Mouse (Mus musculus) G1E (cell line): ENCODE results near the gene Hypk. TPM values are rescaled to one million over a fixed set of nuclear protein-coding genes. Genes with fewer than 3 reads are reported as not detected.

Experiments used
- ATAC-seq: 2 replicates; pipeline ENCODE4 v1.8.0; 2016; ENCODE audit warnings: mild to moderate bottlenecking; ENCODE audit not compliant: insufficient number of reproducible peaks, poor library complexity, low FRiP score, severe bottlenecking; ENCODE audit errors: extremely low read depth
- DNase-seq: peaks from one replicate; pipeline ENCODE4 v3.0.0; 2012; ENCODE audit warnings: low spot score
- H3K27me3 ChIP-seq: 2 replicates; pipeline ENCODE4 v1.6.1; 2012; ENCODE audit warnings: mild to moderate bottlenecking, low read length, inconsistent platforms; ENCODE audit not compliant: insufficient read depth
- H3K36me3 ChIP-seq: replicated peaks from 2 replicates; pipeline ENCODE3; 2012; ENCODE audit warnings: mild to moderate bottlenecking, inconsistent platforms
- H3K4me1 ChIP-seq: 2 replicates; pipeline ENCODE4 v1.6.1; 2012; ENCODE audit warnings: low read depth, low read length, inconsistent platforms, mixed read lengths; ENCODE audit not compliant: insufficient read depth
- H3K4me3 ChIP-seq: 2 replicates; pipeline ENCODE4 v1.5.1; 2012; ENCODE audit warnings: low read depth, mild to moderate bottlenecking, inconsistent platforms, low read length, moderate library complexity, mixed read lengths
- H3K9me3 ChIP-seq: replicated peaks from 2 replicates; pipeline ENCODE4 v1.6.1; 2012; ENCODE audit warnings: inconsistent platforms
- CTCF ChIP-seq: IDR thresholded peaks from 2 replicates; pipeline ENCODE4 v1.5.1; 2012; ENCODE audit warnings: low read depth, low read length, inconsistent platforms, mixed read lengths
- GATA1 ChIP-seq: IDR thresholded peaks from 2 replicates; pipeline ENCODE4 v1.6.1; 2012; ENCODE audit warnings: borderline replicate concordance, low read length, inconsistent platforms, mixed read lengths
- GATA2 ChIP-seq: IDR thresholded peaks from 2 replicates; pipeline ENCODE4 v1.6.1; 2012; ENCODE audit warnings: low read depth, low read length, inconsistent platforms, borderline replicate concordance
- POLR2AphosphoS5 ChIP-seq: IDR thresholded peaks from 2 replicates; pipeline ENCODE4 v1.6.1; 2012; ENCODE audit warnings: low read depth, low read length, inconsistent platforms; ENCODE audit not compliant: insufficient replicate concordance
- TAL1 ChIP-seq: conservative IDR thresholded peaks from 2 replicates; pipeline ENCODE4 v1.6.1; 2012; ENCODE audit warnings: low read depth, low read length, inconsistent platforms, mixed read lengths
- polyA plus RNA-seq: library from polyadenylated mRNA; stranded (reverse); fragments of >175 nt; gene quantifications from 2 replicates; pipeline ENCODE4 v1.2.3, GENCODE M21; 2012
- total RNA-seq, 2 experiments: library from RNA; stranded (forward) in 1 of 2; stranded (reverse) in 1 of 2; fragments of 200-1000 nt in 1 of 2; fragments of >200 nt in 1 of 2; fragmentation: Nextera tagmentation in 1 of 2; gene quantifications; 2 replicates each; pipeline ENCODE4 v1.2.3; 2014 to 2017

Gene Hypk
- total and polyA plus RNA-seq, 3 experiments: 21.5 to 124 (median 82.9) TPM

DNA sequence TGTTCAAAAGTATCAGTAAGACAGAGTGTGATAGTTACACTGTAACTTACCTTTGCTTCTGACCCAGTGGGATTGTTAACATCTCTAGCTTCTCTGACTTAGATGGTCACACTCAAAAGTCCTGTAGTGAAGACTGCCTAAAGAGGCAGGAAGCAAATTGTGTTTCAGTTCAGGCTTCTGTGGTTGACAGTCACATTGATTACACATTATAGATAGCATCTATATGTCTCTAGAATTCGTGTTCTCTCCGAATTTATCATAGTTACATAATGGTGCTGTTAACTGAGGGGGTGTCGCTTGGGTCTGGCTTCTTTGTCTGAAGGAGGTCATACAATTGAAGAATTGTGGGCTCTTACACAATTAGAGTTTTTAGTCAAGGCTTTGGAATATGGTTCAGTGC is 38.0 kb upstream of the Hypk start:
- H3K4me3 ChIP-seq: peak overlapping the region; percentile 97; the same call in 1 of the 2 replicates
- H3K9me3 ChIP-seq: no peaks in the 10 kb centered on the region

GRCm38 (mm10) chr2:121415591-121415990 is 37.5 kb upstream of the Hypk start:
- Histone ChIP-seq H3K9me3 (no peaks in the 10 kb centered on the region), H3K4me3 (no peak overlapping the region; the same call in 1 of the 2 replicates), H3K4me1 (peaks cover 42% of the 10 kb centered on the region), H3K36me3 (peaks cover 44% of the 10 kb centered on the region), H3K27me3 (no peaks in the 10 kb centered on the region)
- ATAC-seq: no peak
- DNase-seq: no peak
- TF ChIP-seq CTCF: no peak
- no peak for TF ChIP-seq GATA2
- no peak for TF ChIP-seq POLR2AphosphoS5
- no peak for TF ChIP-seq TAL1
- TF ChIP-seq GATA1: no peak

More for the DNA sequence above, 38.0 kb upstream of the Hypk start:
- no peak for TF ChIP-seq POLR2AphosphoS5
- TF ChIP-seq GATA1: no peak
- TF ChIP-seq CTCF: no peak
- TF ChIP-seq GATA2: no peak
- TF ChIP-seq TAL1: no peak
- ATAC-seq: no peak
- Histone ChIP-seq H3K36me3 (peaks cover 46% of the 10 kb centered on the region), H3K4me1 (peaks cover 44% of the 10 kb centered on the region), H3K27me3 (no peaks in the 10 kb centered on the region)
- DNase-seq: no peak

GRCm38 (mm10) chr2:121416356-121416755 is 36.7 kb upstream of the Hypk start:
- DNase-seq (no peak), ATAC-seq (no peak)
- no peaks in the 10 kb centered on the region for H3K27me3 ChIP-seq
- H3K4me1 ChIP-seq: peaks cover 43% of the 10 kb centered on the region
- TF ChIP-seq TAL1 (no peak), GATA1 (no peak), CTCF (no peak), POLR2AphosphoS5 (no peak), GATA2 (no peak)
- no peaks in the 10 kb centered on the region for H3K9me3 ChIP-seq
- H3K36me3 ChIP-seq: peaks cover 48% of the 10 kb centered on the region
- H3K4me3 ChIP-seq: no peak overlapping the region; the same call in 1 of the 2 replicates

DNA sequence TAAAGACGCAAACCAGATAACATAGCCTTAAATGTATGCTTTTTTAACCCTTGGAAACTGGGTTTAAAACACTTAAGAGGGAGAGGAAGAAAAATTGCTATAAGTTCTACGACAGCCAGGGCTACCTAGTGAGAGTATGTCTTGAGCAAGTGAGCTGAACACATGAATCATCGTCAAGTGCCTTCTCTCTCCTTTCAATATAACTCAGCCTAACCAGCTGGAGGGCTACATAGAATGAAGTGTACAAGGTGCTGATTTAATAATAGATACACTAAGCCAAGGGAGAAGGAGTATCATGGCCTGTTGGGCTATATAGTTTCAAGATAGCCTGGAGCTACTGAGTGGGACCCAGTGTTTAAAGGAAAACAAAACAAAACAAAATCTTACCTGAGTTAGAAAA is 34.6 kb upstream of the Hypk start:
- ATAC-seq: no peak
- Histone ChIP-seq H3K36me3 (peaks cover 67% of the 10 kb centered on the region), H3K4me3 (no peak overlapping the region)

GRCm38 (mm10) chr2:121423166-121423565 is 29.9 kb upstream of the Hypk start:
- H3K27me3 ChIP-seq: no peaks in the 10 kb centered on the region
- peaks cover 84% of the 10 kb centered on the region for H3K36me3 ChIP-seq
- H3K9me3 ChIP-seq: no peaks in the 10 kb centered on the region
- DNase-seq: no peak
- no peak for ATAC-seq
- H3K4me3 ChIP-seq: no peak overlapping the region
- TF ChIP-seq POLR2AphosphoS5 (no peak), TAL1 (no peak)
- H3K4me1 ChIP-seq: peaks cover 8% of the 10 kb centered on the region; the same call in 1 of the 2 replicates

More for the DNA sequence above, 34.6 kb upstream of the Hypk start:
- Histone ChIP-seq H3K4me1 (peaks cover 28% of the 10 kb centered on the region), H3K9me3 (no peaks in the 10 kb centered on the region), H3K27me3 (no peaks in the 10 kb centered on the region)
- DNase-seq: no peak
- TF ChIP-seq GATA1 (no peak), GATA2 (no peak), POLR2AphosphoS5 (no peak), TAL1 (no peak), CTCF (no peak)

DNA sequence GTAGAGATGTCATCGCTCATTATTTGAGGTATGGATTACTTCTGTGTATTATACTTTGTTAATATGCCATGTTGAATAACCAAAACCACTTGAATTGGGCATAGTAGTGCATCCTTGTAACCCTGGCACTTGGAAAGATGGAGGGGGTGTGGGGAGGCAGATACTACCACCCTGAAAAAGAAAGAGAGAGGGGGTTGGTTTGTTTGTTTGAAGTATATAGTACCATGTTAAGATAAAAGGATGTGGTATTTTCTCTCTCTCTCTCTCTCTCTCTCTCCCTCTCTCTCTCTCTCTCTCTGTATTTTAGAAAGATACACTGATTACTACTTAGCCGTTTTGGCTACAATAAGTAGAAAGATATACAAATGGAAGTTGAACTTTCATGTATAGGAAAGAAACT is 27.2 kb upstream of the Hypk start:
- no peak for ATAC-seq

DNA sequence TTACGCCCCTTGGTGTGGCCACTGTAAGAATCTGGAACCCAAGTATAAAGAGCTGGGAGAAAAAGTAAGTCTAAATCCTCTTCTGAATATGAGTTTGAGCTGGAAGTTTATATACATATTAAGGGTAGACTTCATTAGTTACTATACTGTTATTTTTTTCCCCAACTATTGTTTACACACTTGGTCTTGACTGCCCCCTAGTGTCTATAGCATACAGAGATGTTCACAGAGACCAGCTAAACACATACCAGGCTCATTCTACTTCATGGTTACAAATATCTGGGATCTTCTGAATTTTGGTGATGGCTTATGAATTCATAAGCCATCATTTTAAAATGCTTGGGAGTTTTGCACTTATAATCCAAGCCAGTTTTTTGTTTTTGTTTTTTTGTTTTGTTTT is 18.2 kb upstream of the Hypk start:
- peak; percentile 22 for DNase-seq
- Histone ChIP-seq H3K4me1 (no peaks in the 10 kb centered on the region; the same call in 1 of the 2 replicates), H3K36me3 (peaks cover 90% of the 10 kb centered on the region), H3K27me3 (no peaks in the 10 kb centered on the region), H3K9me3 (no peaks in the 10 kb centered on the region), H3K4me3 (no peak overlapping the region)
- no peak for TF ChIP-seq TAL1
- TF ChIP-seq CTCF: 0 out of 2 replicates have a peak, but pooled peaks have one; percentile 30
- ATAC-seq: no peak

More for the DNA sequence above, 27.2 kb upstream of the Hypk start:
- no peaks in the 10 kb centered on the region for H3K27me3 ChIP-seq
- H3K4me3 ChIP-seq: no peak overlapping the region
- peaks cover 90% of the 10 kb centered on the region for H3K36me3 ChIP-seq
- no peaks in the 10 kb centered on the region for H3K4me1 ChIP-seq
- TF ChIP-seq CTCF (no peak), GATA1 (no peak), TAL1 (no peak), GATA2 (no peak)
- no peaks in the 10 kb centered on the region for H3K9me3 ChIP-seq
- no peak for DNase-seq
